Mouse (Mus musculus) embryonic fibroblast, embryonic 13.5 days (primary cell): ENCODE measurements around the gene Hint1.

Source experiments
- CTCF ChIP-seq: IDR thresholded peaks from 2 replicates; pipeline ENCODE4 v1.5.1; 2011; ENCODE audit warnings: mild to moderate bottlenecking, control low read depth, low read length, moderate library complexity, borderline replicate concordance; ENCODE audit not compliant: insufficient read depth
- POLR2A ChIP-seq: IDR thresholded peaks from 2 replicates; pipeline ENCODE4 v1.6.1; 2011; ENCODE audit warnings: low read depth, mild to moderate bottlenecking, control low read depth, low read length, moderate library complexity

- TF ChIP-seq POLR2A (no peak; the same call in 1 of the 2 replicates), CTCF (peak; percentile 25; the same call in 1 of the 2 replicates)
These were observed 6.6 kb upstream of the Hint1 start for GRCm38 (mm10) chr11:54859322-54860165.
